ENCODE assay signal across 8 mouse cellular contexts in genomic region chr15:97247791-97248161, GRCm38 (mm10). TPM values are rescaled to one million over a fixed set of nuclear protein-coding genes. Genes with fewer than 3 reads are reported as not detected.
DNase-seq lines count a peak whose midpoint lies in the region; ATAC-seq and TF ChIP-seq lines count a peak whose summit lies in the region.

No protein-coding gene starts in this region.

- peaks cover 23% of the 10 kb centered on the region for H3K27me3 ChIP-seq in heart, embryonic 12.5 days (replicated peaks)
- H3K27me3 ChIP-seq in limb, embryonic 10.5 days (ENCODE audit: low read depth, poor library complexity, severe bottlenecking) = peaks cover 30% of the 10 kb centered on the region
- H3K27me3 ChIP-seq in midbrain, embryonic 12.5 days = peaks cover 19% of the 10 kb centered on the region

- no peaks in the 10 kb centered on the region for H3K36me3 ChIP-seq in heart, embryonic 12.5 days
- no peaks in the 10 kb centered on the region for H3K36me3 ChIP-seq in limb, embryonic 10.5 days
- H3K36me3 ChIP-seq in midbrain, embryonic 12.5 days = no peaks in the 10 kb centered on the region

- no peak for TF ChIP-seq POLR2A in bone marrow, adult 2 months (IDR thresholded peaks at IDR 0.05; ENCODE audit: borderline replicate concordance, control insufficient read depth, low read depth, low read length)

- DNase-seq in ovary, postnatal 10 days (ENCODE audit: low spot score) = peak; percentile 24
- no peak for DNase-seq in ovary, postnatal 36 days (ENCODE audit: low spot score)
- DNase-seq in limb, embryonic 10.5 days (ENCODE audit: low spot score) = no peak
- no peak for DNase-seq in right cerebral cortex, adult 18-20 months

- TF ChIP-seq CTCF in bone marrow, adult 2 months (IDR thresholded peaks at IDR 0.05; ENCODE audit: control insufficient read depth, insufficient read depth, low read length) = no peak

- H3K4me1 ChIP-seq in bone marrow, adult 2 months (ENCODE audit: control insufficient read depth, insufficient read depth, low read length) = no peaks in the 10 kb centered on the region; the same call in 1 of the 2 replicates
- peaks cover 9% of the 10 kb centered on the region for H3K4me1 ChIP-seq in heart, embryonic 12.5 days (replicated peaks)
- peaks cover 19% of the 10 kb centered on the region for H3K4me1 ChIP-seq in limb, embryonic 10.5 days
- H3K4me1 ChIP-seq in midbrain, embryonic 12.5 days = peaks cover 16% of the 10 kb centered on the region; the same call in 1 of the 2 replicates

- H3K4me2 ChIP-seq in heart, embryonic 12.5 days = peak overlapping the region; percentile 97
- peak overlapping the region; percentile 80 for H3K4me2 ChIP-seq in midbrain, embryonic 12.5 days (replicated peaks)

- WGBS in bone marrow, adult 2 months = 0% methylated on average over 14 of the region's 14 CpGs
- 2% methylated on average over 14 of the region's 14 CpGs for WGBS in heart, embryonic 12.5 days
- 4% methylated on average over 14 of the region's 14 CpGs for WGBS in limb, embryonic 10.5 days
- under 1% methylated on average over 14 of the region's 14 CpGs for WGBS in midbrain, embryonic 12.5 days

- H3K9ac ChIP-seq in heart, embryonic 12.5 days = peak overlapping the region; percentile 96
- peak overlapping the region; percentile 84 for H3K9ac ChIP-seq in midbrain, embryonic 12.5 days (replicated peaks)

- no peaks in the 10 kb centered on the region; the same call in 1 of the 2 replicates for H3K9me3 ChIP-seq in heart, embryonic 12.5 days (replicated peaks)
- no peaks in the 10 kb centered on the region for H3K9me3 ChIP-seq in limb, embryonic 10.5 days (replicated peaks)
- H3K9me3 ChIP-seq in midbrain, embryonic 12.5 days = peaks cover 3% of the 10 kb centered on the region; the same call in 1 of the 2 replicates

- 0 out of 2 replicates have a peak, but pooled peaks have one; percentile 41 for ATAC-seq in heart, embryonic 12.5 days (ENCODE audit: insufficient number of reproducible peaks, low FRiP score)
- no peak for ATAC-seq in midbrain, embryonic 12.5 days (ENCODE audit: low FRiP score, low read depth)
- no peak for ATAC-seq in activated CD4-positive, CD25-positive, alpha-beta regulatory T cell, adult 4 months

- no peak overlapping the region; the same call in 1 of the 2 replicates for H3K27ac ChIP-seq in bone marrow, adult 2 months (ENCODE audit: control insufficient read depth, insufficient read depth, low read depth, low read length, poor library complexity)
- H3K27ac ChIP-seq in heart, embryonic 12.5 days (ENCODE audit: poor library complexity, severe bottlenecking) = peak overlapping the region; percentile 75
- H3K27ac ChIP-seq in limb, embryonic 10.5 days = peak overlapping the region; percentile 95
- peak overlapping the region; percentile 75 for H3K27ac ChIP-seq in midbrain, embryonic 12.5 days (replicated peaks)

- peak overlapping the region; percentile 66 for H3K4me3 ChIP-seq in bone marrow, adult 2 months (replicated peaks; ENCODE audit: control insufficient read depth, low read depth, low read length)
- H3K4me3 ChIP-seq in heart, embryonic 12.5 days = peak overlapping the region; percentile 93
- H3K4me3 ChIP-seq in limb, embryonic 10.5 days = peak overlapping the region; percentile 87
- H3K4me3 ChIP-seq in midbrain, embryonic 12.5 days = peak overlapping the region; percentile 81

RNA-seq across cellular contexts. Expression of gene Amigo2, which starts 0.7 kb away (rescaled TPM):
- 0.81 and 1.8 TPM in 2 replicates for polyA plus RNA-seq in bone marrow, adult 2 months (2011; ENCODE audit: insufficient read depth, insufficient read length, low replicate concordance, missing spikeins)
- polyA plus RNA-seq in heart, embryonic 12.5 days (2016; fragmentation: Nextera tagmentation; extraction: Ambion mirVana) = 3.5 and 3.7 TPM in 2 replicates
- polyA plus RNA-seq in limb, embryonic 10.5 days (2016; fragmentation: Nextera tagmentation; extraction: Ambion mirVana) = 2.5 and 2.9 TPM in 2 replicates
- polyA plus RNA-seq in midbrain, embryonic 12.5 days (2016; fragmentation: Nextera tagmentation; extraction: Ambion mirVana) = 5.9 and 7.9 TPM in 2 replicates
- polyA plus RNA-seq in activated CD4-positive, CD25-positive, alpha-beta regulatory T cell, adult 4 months (2017; shearing (Covaris generic)) = 1 to 10 TPM; 1.1 to 2.0 TPM

RNA-seq across cellular contexts. Expression of gene Pced1b, which starts 0.9 kb away (rescaled TPM):
- polyA plus RNA-seq in bone marrow, adult 2 months (2011; ENCODE audit: insufficient read depth, insufficient read length, low replicate concordance, missing spikeins) = 13.6 and 19.7 TPM in 2 replicates
- polyA plus RNA-seq in heart, embryonic 12.5 days (2016; fragmentation: Nextera tagmentation; extraction: Ambion mirVana) = 2.4 and 3.1 TPM in 2 replicates
- 3.6 and 3.7 TPM in 2 replicates for polyA plus RNA-seq in limb, embryonic 10.5 days (2016; fragmentation: Nextera tagmentation; extraction: Ambion mirVana)
- 3.2 and 4.3 TPM in 2 replicates for polyA plus RNA-seq in midbrain, embryonic 12.5 days (2016; fragmentation: Nextera tagmentation; extraction: Ambion mirVana)
- 10 to 100 TPM; 55.6 to 62.1 TPM for polyA plus RNA-seq in activated CD4-positive, CD25-positive, alpha-beta regulatory T cell, adult 4 months (2017; shearing (Covaris generic))
